Mouse (Mus musculus) bone marrow, adult 2 months (tissue): ENCODE results near the gene Fgfr2. TPM values are rescaled to one million over a fixed set of nuclear protein-coding genes. Genes with fewer than 3 reads are reported as not detected.

ENCODE experiments used
- H3K27ac ChIP-seq: fragments of 200-500 bp; 2 replicates; pipeline ENCODE4 v1.5.1; 2012; ENCODE audit warnings: low read depth, mild to moderate bottlenecking, control low read depth, inconsistent platforms, low read length; ENCODE audit not compliant: control insufficient read depth, poor library complexity, insufficient read depth
- H3K4me1 ChIP-seq: fragments of 200-500 bp; 2 replicates; pipeline ENCODE4 v1.6.1; 2011; ENCODE audit warnings: low read length; ENCODE audit not compliant: control insufficient read depth, insufficient read depth
- H3K4me3 ChIP-seq: fragments of 200-500 bp; replicated peaks from 2 replicates; pipeline ENCODE3; 2011; ENCODE audit warnings: mild to moderate bottlenecking, low read depth, low read length, control low read depth; ENCODE audit not compliant: control insufficient read depth
- CTCF ChIP-seq: fragments of 200-500 bp; IDR thresholded peaks from 2 replicates; pipeline ENCODE4 v1.5.1; 2011; ENCODE audit warnings: low read length, control low read depth; ENCODE audit not compliant: control insufficient read depth, insufficient read depth
- POLR2A ChIP-seq: fragments of 200-500 bp; IDR thresholded peaks from 2 replicates; pipeline ENCODE4 v1.6.1; 2011; ENCODE audit warnings: low read depth, mild to moderate bottlenecking, control low read depth, low read length, borderline replicate concordance; ENCODE audit not compliant: control insufficient read depth
- WGBS: fragments of 180-500 bp; shearing (Covaris S2); methylation state at CpG from one replicate; pipeline ENCODE4 v1.1.7; 2018; 5-methylcytosine and 5-hydroxymethylcytosine counted together
- polyA plus RNA-seq: library from polyadenylated mRNA; stranded (reverse); fragments of >200 nt; gene quantifications from 2 replicates; pipeline ENCODE4 v1.2.4, GENCODE M21; 2011; ENCODE audit warnings: low replicate concordance; ENCODE audit not compliant: missing spikeins, insufficient read depth, insufficient read length

Fgfr2 gene
- polyA plus RNA-seq, 1 experiment = 8.2 TPM

DNA sequence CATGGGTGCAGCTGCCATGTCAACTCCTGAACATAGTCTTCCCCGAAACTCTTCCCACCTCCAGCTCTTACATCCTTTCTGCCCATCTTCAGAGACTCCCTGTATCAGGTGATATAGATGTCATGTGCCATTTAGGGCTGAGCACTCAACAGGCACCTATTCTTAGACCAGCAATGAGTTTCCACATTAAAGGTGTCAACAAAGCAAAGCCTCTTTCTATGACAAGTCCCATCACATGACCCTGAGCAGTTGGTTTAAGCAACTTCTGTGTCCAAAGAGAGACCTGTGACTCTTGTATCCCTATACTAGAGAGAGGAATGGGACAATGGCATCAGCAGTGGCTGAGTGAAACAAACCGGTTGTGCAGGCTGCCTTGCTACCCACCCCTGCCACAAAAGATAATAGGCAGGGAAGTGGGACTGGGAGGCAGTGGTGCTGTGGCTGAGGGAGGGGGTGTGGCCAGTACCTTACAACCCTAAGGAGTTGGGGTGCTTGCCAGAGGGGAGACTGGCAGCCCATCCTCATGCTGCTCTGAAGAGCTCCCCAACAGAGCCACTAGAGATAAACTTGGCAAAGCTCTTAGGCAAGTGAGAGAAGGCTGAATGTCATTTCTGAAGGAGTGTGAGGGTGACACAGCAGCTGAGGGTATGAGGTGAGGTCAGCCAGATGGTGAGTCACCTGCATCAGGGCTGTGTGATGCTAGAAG is 222.2 kb downstream of the Fgfr2 start:
- Histone ChIP-seq H3K27ac (no peak overlapping the region), H3K4me3 (no peak overlapping the region), H3K4me1 (peaks cover 1% of the 10 kb centered on the region; the same call in 1 of the 2 replicates)
- no peak for TF ChIP-seq CTCF
- no peak for TF ChIP-seq POLR2A
- 54% methylated on average over 2 of the region's 2 CpGs for WGBS

DNA sequence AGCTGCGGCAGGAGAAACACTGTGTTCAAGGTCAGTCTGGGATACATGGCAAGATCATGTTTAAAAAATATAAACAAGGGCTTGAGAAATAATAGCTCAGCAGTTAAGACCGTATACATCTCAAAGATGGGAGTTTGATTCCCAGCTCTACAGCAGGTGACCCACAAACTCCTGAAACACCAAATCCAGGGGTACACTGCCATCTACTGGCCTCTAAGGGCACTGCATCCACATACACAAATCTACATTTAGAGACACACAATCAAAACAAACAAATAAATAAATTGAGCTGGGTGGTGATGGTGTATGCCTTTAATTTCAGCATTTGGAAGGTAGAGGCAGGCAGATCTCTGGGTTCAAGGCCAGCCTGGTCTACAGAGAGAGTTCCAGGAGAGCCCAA is 224.9 kb downstream of the Fgfr2 start:
- no peak overlapping the region for H3K4me3 ChIP-seq
- no peaks in the 10 kb centered on the region for H3K4me1 ChIP-seq
- TF ChIP-seq CTCF (peak; percentile 59), POLR2A (no peak)
- WGBS = 79% methylated on average over 2 of the region's 2 CpGs
- H3K27ac ChIP-seq = no peak overlapping the region

DNA sequence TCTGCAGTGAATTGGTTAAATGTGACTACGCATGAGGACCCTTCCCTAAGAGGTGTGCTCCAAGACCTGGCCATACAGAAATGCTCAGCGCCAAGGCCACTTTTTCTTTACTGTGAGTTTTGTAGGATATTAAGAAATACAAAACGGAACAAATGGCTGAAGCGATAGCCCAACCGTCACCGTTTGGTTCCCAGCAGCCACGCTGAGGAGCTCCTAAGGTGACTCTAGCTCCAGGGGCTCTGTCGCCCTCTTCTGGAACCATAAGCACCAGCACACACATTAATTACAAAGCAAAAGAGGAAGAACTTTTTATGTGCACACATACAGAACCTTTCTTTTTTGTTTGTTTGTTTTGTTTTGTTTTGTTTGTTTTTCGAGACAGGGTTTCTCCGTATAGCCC is 225.9 kb downstream of the Fgfr2 start:
- Histone ChIP-seq H3K27ac (no peak overlapping the region), H3K4me3 (no peak overlapping the region), H3K4me1 (no peaks in the 10 kb centered on the region)
- peak; percentile 37; the same call in 1 of the 2 replicates for TF ChIP-seq CTCF
- TF ChIP-seq POLR2A = no peak
- WGBS = 87% methylated on average over 10 of the region's 10 CpGs

DNA sequence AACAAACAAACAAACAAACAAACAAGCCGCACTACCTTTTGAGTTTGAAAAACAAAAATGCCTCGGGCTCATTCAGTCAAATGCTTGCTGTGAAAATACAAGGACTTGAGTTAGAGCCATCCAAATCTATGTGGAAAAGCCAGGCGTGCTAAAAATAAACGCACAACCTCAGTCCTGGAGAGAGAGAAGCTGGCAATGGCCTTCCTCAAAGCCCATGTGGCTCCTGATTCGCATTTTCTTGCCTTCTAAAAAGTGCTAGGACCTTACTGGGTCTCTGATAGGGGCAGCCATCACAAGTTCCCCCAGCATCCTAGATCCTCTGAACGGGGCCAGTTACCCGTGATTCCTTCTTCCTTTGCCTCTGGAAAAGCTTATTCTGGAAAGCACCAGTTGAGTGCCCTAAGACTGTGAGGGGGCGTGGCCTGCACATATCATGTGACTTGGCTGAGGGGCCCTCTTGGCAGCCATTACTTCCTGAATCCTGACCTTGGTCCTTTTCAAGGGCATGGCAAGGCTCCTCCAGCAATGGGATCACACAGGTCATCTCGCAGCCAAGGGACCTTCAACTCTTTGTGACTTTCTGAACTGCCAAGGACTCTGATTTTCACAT is 226.8 kb downstream of the Fgfr2 start:
- TF ChIP-seq POLR2A (no peak), CTCF (no peak)
- WGBS = 83% methylated on average over 9 of the region's 9 CpGs

DNA sequence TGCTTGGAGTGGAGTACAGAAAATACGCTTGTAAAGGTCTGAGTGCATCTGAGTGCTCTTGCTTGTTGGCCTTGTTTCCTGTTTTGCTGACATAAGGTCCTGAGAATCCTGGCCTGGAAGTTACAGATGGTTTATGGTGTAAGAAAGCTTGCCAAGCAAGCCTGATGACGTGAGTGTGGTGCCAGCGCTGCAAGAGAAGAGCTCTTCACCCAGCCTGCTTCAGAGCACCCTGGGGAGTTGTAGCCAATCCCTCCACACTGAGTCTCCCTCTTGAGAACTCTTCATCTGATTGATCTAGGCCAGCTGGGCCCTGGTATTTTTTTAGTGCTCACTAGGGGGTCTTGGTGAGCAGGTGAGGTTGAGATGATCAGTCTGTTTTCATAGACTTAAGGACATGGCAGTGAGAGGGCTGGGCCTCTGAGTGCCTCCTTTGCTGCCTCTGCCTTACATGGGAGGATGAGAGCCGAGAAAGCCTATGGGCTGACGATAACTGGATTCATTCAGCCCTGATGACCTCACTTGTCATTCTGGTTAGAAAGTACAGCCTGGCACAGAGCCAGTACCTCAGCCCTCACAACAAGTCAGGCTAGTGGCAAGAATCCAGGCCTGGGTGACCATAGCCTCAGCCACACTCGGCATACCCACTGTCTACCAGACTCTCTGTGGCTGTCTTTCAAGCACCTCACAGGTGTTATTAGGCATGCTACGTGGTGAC is 228.2 kb downstream of the Fgfr2 start:
- Histone ChIP-seq H3K4me3 (no peak overlapping the region), H3K27ac (no peak overlapping the region), H3K4me1 (no peaks in the 10 kb centered on the region)
- WGBS = 74% methylated on average over 7 of the region's 7 CpGs
- TF ChIP-seq POLR2A (no peak), CTCF (no peak)

More for the DNA sequence above, 226.8 kb downstream of the Fgfr2 start:
- Histone ChIP-seq H3K4me1 (no peaks in the 10 kb centered on the region), H3K27ac (no peak overlapping the region), H3K4me3 (no peak overlapping the region)

DNA sequence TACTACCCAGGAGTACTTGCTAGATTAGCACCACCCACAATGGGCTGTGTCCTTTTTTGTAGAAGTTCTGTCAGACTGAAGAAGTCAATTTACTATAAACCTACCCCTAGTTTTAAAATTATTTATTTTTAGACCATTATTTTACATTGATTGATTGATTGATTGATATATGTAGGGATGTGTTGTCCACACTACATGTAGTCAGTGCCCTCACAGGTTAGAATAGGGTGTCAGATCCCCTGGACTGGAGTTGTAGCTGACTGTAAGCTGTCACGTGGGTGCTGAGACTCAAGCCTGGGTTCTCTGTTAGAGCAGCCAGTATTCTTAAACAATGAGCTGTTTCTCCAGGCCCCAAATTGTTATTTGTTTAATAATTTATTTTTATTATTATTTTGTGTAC is 229.8 kb downstream of the Fgfr2 start:
- 83% methylated on average over 1 of the region's 1 CpGs for WGBS

DNA sequence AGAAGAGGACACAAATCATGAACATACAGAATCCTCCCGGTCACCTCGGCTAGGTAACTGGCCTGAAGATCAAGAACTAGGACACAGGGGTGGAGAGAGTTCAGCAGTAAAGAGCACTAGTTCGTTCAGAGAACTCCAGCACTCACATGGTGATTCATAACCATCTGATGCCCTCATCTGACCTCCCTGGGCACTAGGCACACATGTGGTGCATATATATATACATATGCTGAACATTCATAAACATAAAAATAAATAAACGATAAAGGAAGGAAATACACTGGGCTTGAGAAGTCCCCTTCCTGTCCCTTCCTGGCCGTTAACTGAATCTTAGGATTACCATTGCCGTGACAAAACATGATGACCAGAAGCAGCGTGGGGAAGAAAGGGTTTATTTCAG is 230.3 kb downstream of the Fgfr2 start:
- no peak overlapping the region for H3K27ac ChIP-seq
- WGBS = 67% methylated on average over 7 of the region's 7 CpGs
- H3K4me1 ChIP-seq = no peaks in the 10 kb centered on the region
- TF ChIP-seq POLR2A (no peak), CTCF (no peak)
- no peak overlapping the region for H3K4me3 ChIP-seq

More for the DNA sequence above, 229.8 kb downstream of the Fgfr2 start:
- no peaks in the 10 kb centered on the region for H3K4me1 ChIP-seq
- H3K4me3 ChIP-seq = no peak overlapping the region
- H3K27ac ChIP-seq = no peak overlapping the region
- TF ChIP-seq CTCF = no peak
- TF ChIP-seq POLR2A = no peak

DNA sequence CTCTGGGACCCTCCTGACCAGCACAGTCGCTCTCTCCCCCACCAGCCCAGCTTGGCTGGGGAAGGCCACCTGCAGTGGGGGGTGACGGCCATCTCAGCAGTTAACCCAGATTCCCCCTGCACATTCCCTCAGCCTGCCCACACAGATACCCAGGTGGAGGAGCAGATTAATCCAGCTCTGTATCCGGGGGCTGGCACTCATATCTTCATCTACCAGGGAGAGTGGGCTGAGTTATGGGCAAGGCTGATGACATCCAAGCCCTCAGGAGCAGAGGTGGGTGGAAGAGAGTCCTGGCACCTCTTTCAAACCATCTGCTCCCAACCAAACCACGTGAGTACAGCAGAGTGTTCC is 230.9 kb downstream of the Fgfr2 start:
- H3K4me1 ChIP-seq = no peaks in the 10 kb centered on the region
- WGBS = 64% methylated on average over 4 of the region's 4 CpGs
- no peak overlapping the region for H3K4me3 ChIP-seq
- no peak for TF ChIP-seq POLR2A
- no peak for TF ChIP-seq CTCF
- H3K27ac ChIP-seq = no peak overlapping the region
